Mouse (Mus musculus): ENCODE results near the gene Selenoo. TPM values are rescaled to one million over a fixed set of nuclear protein-coding genes. Genes with fewer than 3 reads are reported as not detected.

The Selenoo gene
- polyA plus RNA-seq, 1 experiment, result 27.7 TPM

- Histone ChIP-seq H3K4me3 (ENCODE audit: extremely low read depth, insufficient read depth, insufficient read length) (peak overlapping the region; percentile 53), H3K27me3 (ENCODE audit: control insufficient read depth, insufficient read depth, low read length) (no peaks in the 10 kb centered on the region), H3K36me3 (ENCODE audit: control insufficient read depth, insufficient read depth, low read length) (peaks cover 4% of the 10 kb centered on the region), H3K27ac (ENCODE audit: insufficient read depth, low read length) (peak overlapping the region; percentile 62), H3K4me1 (ENCODE audit: control insufficient read depth, insufficient read depth, insufficient read length) (peaks cover 39% of the 10 kb centered on the region; the same call in 1 of the 2 replicates)
- WGBS, result 5% methylated on average over 16 of the region's 16 CpGs
- peak; percentile 52 to 86 for DNase-seq (ENCODE audit: low read depth in 1 of 2, low spot score in 2 of 2)
- TF ChIP-seq POLR2A (IDR thresholded peaks at IDR 0.05; ENCODE audit: low read depth, low read length), result no peak
- TF ChIP-seq CTCF (IDR thresholded peaks at IDR 0.05; ENCODE audit: extremely low read depth, insufficient read depth, insufficient read length, insufficient replicate concordance), result no peak
These were observed 58.1 kb downstream of the Selenoo start for GRCm38 (mm10) chr15:89147024-89147423.

DNA sequence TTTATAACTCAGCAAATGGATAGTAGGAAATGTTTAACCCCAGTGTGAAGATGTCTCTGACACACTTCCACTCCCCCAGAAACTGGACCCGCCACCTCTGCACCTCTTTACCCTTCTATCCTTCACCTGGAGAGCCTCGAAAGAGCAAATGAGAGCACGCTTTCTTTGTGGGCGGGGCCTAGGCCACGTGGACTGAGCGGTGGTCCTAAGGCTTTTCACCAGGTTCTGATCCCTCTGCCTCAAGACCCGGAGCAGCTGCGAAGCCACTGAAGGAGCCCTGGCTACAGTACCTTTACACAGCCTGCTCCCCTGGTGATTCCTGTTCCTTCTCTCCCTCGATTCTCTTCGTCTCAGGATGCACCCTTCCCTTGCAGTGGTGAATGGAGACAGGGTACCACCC lies 58.6 kb downstream of the Selenoo start:
- no peak for DNase-seq (ENCODE audit: low read depth in 1 of 2, low spot score in 2 of 2)
- H3K36me3 ChIP-seq (ENCODE audit: control insufficient read depth, insufficient read depth, low read length), result peaks cover 4% of the 10 kb centered on the region
- H3K4me1 ChIP-seq (ENCODE audit: control insufficient read depth, insufficient read depth, insufficient read length), result peaks cover 39% of the 10 kb centered on the region; the same call in 1 of the 2 replicates
- H3K27me3 ChIP-seq (ENCODE audit: control insufficient read depth, insufficient read depth, low read length), result no peaks in the 10 kb centered on the region
- H3K4me3 ChIP-seq (ENCODE audit: extremely low read depth, insufficient read depth, insufficient read length), result no peak overlapping the region
- peak overlapping the region; percentile 15 for H3K27ac ChIP-seq (ENCODE audit: insufficient read depth, low read length)
- WGBS, result 29% methylated on average over 10 of the region's 10 CpGs
- TF ChIP-seq POLR2A (IDR thresholded peaks at IDR 0.05; ENCODE audit: low read depth, low read length), result no peak
- TF ChIP-seq CTCF (IDR thresholded peaks at IDR 0.05; ENCODE audit: extremely low read depth, insufficient read depth, insufficient read length, insufficient replicate concordance), result no peak

DNA sequence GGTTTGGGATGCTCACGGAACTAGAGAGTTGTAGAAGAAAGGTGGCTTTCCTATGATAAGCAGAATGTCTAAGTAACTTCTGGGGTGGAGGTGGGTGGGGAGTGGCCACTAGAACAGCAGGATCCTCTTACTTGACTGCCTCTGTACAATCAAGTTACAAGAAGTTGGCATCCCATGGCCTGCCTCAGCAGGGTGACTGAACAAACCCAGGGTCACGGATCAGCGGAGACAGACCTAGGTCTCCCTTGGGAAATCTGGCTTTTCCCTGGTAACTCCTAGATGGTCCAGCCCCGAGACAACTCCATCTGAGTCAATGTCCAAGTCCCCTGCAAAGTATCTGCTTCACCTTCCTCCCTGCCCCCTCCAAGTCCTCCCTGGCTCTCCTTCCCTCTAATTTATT lies 59.0 kb downstream of the Selenoo start:
- Histone ChIP-seq H3K27me3 (ENCODE audit: control insufficient read depth, insufficient read depth, low read length) (no peaks in the 10 kb centered on the region), H3K4me3 (ENCODE audit: extremely low read depth, insufficient read depth, insufficient read length) (peak overlapping the region; percentile 7; the same call in 1 of the 2 replicates), H3K36me3 (ENCODE audit: control insufficient read depth, insufficient read depth, low read length) (peaks cover 4% of the 10 kb centered on the region), H3K4me1 (ENCODE audit: control insufficient read depth, insufficient read depth, insufficient read length) (peaks cover 39% of the 10 kb centered on the region; the same call in 1 of the 2 replicates), H3K27ac (ENCODE audit: insufficient read depth, low read length) (no peak overlapping the region)
- WGBS, result 66% methylated on average over 4 of the region's 4 CpGs
- DNase-seq (ENCODE audit: low read depth in 1 of 2, low spot score in 2 of 2), result no peak
- TF ChIP-seq CTCF (IDR thresholded peaks at IDR 0.05; ENCODE audit: extremely low read depth, insufficient read depth, insufficient read length, insufficient replicate concordance) (no peak), POLR2A (IDR thresholded peaks at IDR 0.05; ENCODE audit: low read depth, low read length) (no peak)

DNA sequence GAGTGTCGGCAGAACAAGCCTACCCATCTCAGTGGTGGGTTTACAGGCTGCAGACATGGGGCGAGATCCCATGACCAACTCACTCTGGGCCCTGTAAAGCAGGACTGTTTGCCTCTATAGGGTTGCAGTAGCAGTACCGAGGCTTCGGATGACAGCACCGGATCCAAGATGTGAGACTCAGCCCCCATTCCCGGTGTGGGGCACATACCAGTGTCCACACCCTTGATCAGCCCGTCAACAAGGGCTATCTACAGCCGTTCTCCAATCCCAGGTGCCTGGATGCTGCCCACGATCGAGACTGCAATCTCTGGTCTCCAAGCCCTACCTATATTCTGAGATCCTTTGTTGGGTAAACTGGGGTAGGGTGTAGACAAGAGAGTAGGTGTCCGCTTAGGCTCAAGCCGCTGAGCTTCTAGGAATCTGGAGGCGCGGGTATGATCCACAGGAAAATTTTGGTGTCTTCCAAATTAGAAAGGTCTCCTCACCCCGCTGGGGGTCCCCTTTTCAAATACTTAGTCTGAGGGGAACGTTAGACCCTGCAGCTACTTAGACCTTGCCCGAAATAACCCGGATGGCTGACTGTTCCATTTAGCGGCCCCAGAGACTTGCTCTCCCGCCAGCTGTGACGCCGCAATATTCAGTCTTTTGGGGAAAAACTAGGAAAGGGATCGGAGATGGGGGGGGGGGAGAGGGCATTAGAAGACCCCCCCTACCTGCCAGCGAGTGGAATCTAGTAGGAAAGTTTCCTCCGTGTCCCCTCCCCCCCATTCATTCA lies 59.8 kb downstream of the Selenoo start:
- peaks cover 3% of the 10 kb centered on the region; the same call in 1 of the 2 replicates for H3K36me3 ChIP-seq (ENCODE audit: control insufficient read depth, insufficient read depth, low read length)
- H3K4me1 ChIP-seq (ENCODE audit: control insufficient read depth, insufficient read depth, insufficient read length), result peaks cover 39% of the 10 kb centered on the region; the same call in 1 of the 2 replicates
- TF ChIP-seq CTCF (IDR thresholded peaks at IDR 0.05; ENCODE audit: extremely low read depth, insufficient read depth, insufficient read length, insufficient replicate concordance) (no peak), POLR2A (IDR thresholded peaks at IDR 0.05; ENCODE audit: low read depth, low read length) (no peak)
- WGBS, result 14% methylated on average over 25 of the region's 25 CpGs
- H3K4me3 ChIP-seq (ENCODE audit: extremely low read depth, insufficient read depth, insufficient read length), result peak overlapping the region; percentile 82
- H3K27ac ChIP-seq (ENCODE audit: insufficient read depth, low read length), result peak overlapping the region; percentile 78
- H3K27me3 ChIP-seq (ENCODE audit: control insufficient read depth, insufficient read depth, low read length), result no peaks in the 10 kb centered on the region
- no peak for DNase-seq (ENCODE audit: low read depth in 1 of 2, low spot score in 2 of 2)

DNA sequence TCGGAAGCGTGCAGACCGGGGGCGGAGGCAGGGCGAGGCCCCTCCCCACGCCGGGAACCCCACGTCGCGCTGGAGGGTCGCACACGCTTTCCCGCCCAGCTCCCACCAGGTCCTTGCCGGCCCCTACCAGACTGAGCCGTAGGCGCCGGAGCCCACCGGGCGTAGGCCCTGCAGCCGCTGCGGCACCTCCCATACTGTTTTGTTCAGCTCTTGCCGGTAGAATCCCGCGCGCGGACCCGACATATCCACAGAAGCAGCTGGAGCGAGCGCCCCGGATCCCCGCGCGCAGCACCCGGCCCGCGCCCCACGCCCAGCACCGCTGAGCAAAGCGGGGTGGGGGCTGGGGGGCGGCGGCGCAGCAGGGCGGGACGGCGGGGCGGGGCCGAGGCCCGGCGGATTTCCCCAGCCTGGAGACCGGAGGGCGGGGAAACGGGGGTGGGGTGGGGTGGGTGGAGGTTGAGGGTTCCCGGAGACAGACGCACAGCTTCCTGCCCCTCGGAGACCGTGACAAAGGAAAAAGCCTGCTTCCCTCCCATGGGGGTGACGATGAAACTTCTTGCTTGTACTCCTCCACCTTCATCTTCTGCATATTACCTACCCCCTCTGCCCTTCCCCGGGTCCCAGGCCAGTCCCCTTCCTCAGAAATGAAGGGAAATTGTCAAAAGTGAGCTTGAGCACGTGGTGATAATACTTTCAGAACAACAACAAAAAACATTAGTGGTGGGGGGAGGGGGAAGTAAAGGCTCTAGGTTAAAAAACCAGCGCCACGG lies 60.6 kb downstream of the Selenoo start, which contains the start of gene Mapk11:
Mapk11 (minus strand) TSS at position 358 of the 770 bp plus-strand sequence.
- WGBS, result 1% methylated on average over 61 of the region's 61 CpGs
- DNase-seq (ENCODE audit: low read depth in 1 of 2, low spot score in 2 of 2), result peak; percentile 19 to 62
- Histone ChIP-seq H3K4me1 (ENCODE audit: control insufficient read depth, insufficient read depth, insufficient read length) (peaks cover 33% of the 10 kb centered on the region; the same call in 1 of the 2 replicates), H3K27me3 (ENCODE audit: control insufficient read depth, insufficient read depth, low read length) (no peaks in the 10 kb centered on the region), H3K27ac (ENCODE audit: insufficient read depth, low read length) (peak within 1 kb of the TSS; percentile 78), H3K4me3 (ENCODE audit: extremely low read depth, insufficient read depth, insufficient read length) (peak within 1 kb of the TSS; percentile 82), H3K36me3 (ENCODE audit: control insufficient read depth, insufficient read depth, low read length) (no peaks in the 10 kb centered on the region)
- TF ChIP-seq CTCF (IDR thresholded peaks at IDR 0.05; ENCODE audit: extremely low read depth, insufficient read depth, insufficient read length, insufficient replicate concordance), result no peak

Other genes starting within 250 kb of the Selenoo start
- 16.2 and 20.8 TPM in 2 replicates for gene Pim3, start 226.9 kb upstream of the Selenoo start, polyA plus RNA-seq (2012; rRNA removed)
- gene Ttll8, start 134.7 kb upstream of the Selenoo start, polyA plus RNA-seq (2012; rRNA removed), result not detected in 2 replicates
- gene Mlc1, start 110.1 kb upstream of the Selenoo start, polyA plus RNA-seq (2012; rRNA removed), result 1.1 TPM in 2 replicates
- not detected in 2 replicates for gene Mov10l1, start 106.2 kb upstream of the Selenoo start, polyA plus RNA-seq (2012; rRNA removed)
- not detected in 2 replicates for gene Panx2, start 29.4 kb upstream of the Selenoo start, polyA plus RNA-seq (2012; rRNA removed)
- 59.5 and 69.9 TPM in 2 replicates for gene Trabd, start 14.0 kb upstream of the Selenoo start, polyA plus RNA-seq (2012; rRNA removed)
- 38.4 and 45.1 TPM in 2 replicates for gene Tubgcp6, start 34.0 kb downstream of the Selenoo start, polyA plus RNA-seq (2012; rRNA removed)
- gene Hdac10, start 39.6 kb downstream of the Selenoo start, polyA plus RNA-seq (2012; rRNA removed), result 76.2 and 86.8 TPM in 2 replicates
- gene Mapk12, start 51.6 kb downstream of the Selenoo start, polyA plus RNA-seq (2012; rRNA removed), result 3.7 and 3.9 TPM in 2 replicates
- gene Mapk11, start 60.5 kb downstream of the Selenoo start, polyA plus RNA-seq (2012; rRNA removed), result 29.0 and 35.1 TPM in 2 replicates
- gene Plxnb2, start 91.7 kb downstream of the Selenoo start, polyA plus RNA-seq (2012; rRNA removed), result 89.4 and 96.8 TPM in 2 replicates
- gene Dennd6b, start 107.4 kb downstream of the Selenoo start, polyA plus RNA-seq (2012; rRNA removed), result 25.2 and 30.8 TPM in 2 replicates
- 120 and 255 TPM in 2 replicates for gene Ppp6r2, start 122.5 kb downstream of the Selenoo start, polyA plus RNA-seq (2012; rRNA removed)
- gene Sbf1, start 226.2 kb downstream of the Selenoo start, polyA plus RNA-seq (2012; rRNA removed), result 320 and 349 TPM in 2 replicates
- 3.5 and 6.5 TPM in 2 replicates for gene Adm2, start 233.6 kb downstream of the Selenoo start, polyA plus RNA-seq (2012; rRNA removed)
- gene Miox, start 245.3 kb downstream of the Selenoo start, polyA plus RNA-seq (2012; rRNA removed), result 0.31 and 1.4 TPM in 2 replicates

Measured in spleen, adult 2 months (tissue).